Mouse (Mus musculus) erythroblast, embryonic 14.5 days (primary cell): ENCODE results near the gene Ccdc69.

ENCODE experiments used
- GATA1 ChIP-seq: IDR thresholded peaks from 2 replicates; pipeline ENCODE4 v1.6.1; 2012; ENCODE audit warnings: low read length, inconsistent platforms, mixed read lengths
- TAL1 ChIP-seq: IDR thresholded peaks from 3 replicates; pipeline ENCODE4 v1.6.1; 2012; ENCODE audit warnings: low read length, inconsistent platforms, mixed read lengths

- TF ChIP-seq GATA1 (no peak), TAL1 (no peak)
These were observed 46.5 kb downstream of the Ccdc69 start for GRCm38 (mm10) chr11:55031211-55031990.
